Mouse (Mus musculus) kidney, adult 8-10 months (tissue): ENCODE measurements at regions not wholly inside any gene's neighbourhood (a gene's known extent, or its start where the extent isn't known, plus 50 kb on each side); places are given as distances from the start of the nearest gene placed in this dataset.

Experiments
- DNase-seq, 2 experiments: peaks; one replicate each; pipeline ENCODE4 v3.0.0; 2022

- no peak for DNase-seq
Measured at GRCm38 (mm10) chr3:57228400-57228799, 73.4 kb downstream of the Tm4sf1 start.

DNA sequence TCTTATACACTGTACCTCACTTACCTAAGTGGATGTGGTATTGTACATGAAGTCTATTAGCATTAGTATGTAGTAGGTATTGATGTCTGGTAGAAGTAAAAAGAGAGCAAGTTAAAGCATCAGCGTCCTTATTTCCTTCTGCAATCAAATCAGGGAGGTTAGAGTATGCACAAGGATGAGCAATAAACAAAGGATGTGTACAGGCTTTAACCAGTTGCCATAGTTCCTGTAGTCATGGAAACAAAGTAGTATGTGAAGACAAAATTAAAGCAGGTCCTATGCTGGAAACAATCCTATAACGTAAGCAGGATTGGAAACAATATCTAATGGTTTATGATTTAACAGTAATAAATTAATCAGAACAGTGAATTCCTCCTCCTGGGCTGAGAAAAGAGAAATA is 78.0 kb downstream of the Tm4sf1 start:
- no peak for DNase-seq

GRCm38 (mm10) chr3:57222318-57222914 is 79.4 kb downstream of the Tm4sf1 start:
- DNase-seq: no peak

- no peak for DNase-seq
Measured at GRCm38 (mm10) chr3:57218431-57218830, 83.4 kb downstream of the Tm4sf1 start.

GRCm38 (mm10) chr3:57204066-57204723 is 97.6 kb downstream of the Tm4sf1 start:
- DNase-seq: peak; percentile 26 to 36

DNA sequence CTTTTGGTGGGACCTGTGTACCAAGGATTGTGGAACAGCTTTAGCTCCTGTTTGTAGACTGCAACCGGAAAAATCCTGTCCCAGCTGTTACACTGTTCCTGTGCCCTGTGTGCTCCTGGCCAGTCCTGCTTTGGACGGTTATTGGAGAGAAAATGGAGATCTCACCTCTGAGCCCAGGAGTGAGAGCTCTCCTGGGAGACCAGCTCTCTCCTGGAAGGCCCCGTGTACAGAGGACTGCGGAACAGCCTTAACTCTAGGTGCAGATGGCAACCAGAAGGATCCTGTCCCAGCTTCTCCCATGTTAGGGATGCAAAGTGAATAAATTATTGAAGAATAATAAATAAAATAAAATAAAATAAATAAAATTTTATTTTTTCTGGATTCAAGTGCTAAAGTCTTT is 98.4 kb downstream of the Tm4sf1 start:
- DNase-seq: no peak

DNA sequence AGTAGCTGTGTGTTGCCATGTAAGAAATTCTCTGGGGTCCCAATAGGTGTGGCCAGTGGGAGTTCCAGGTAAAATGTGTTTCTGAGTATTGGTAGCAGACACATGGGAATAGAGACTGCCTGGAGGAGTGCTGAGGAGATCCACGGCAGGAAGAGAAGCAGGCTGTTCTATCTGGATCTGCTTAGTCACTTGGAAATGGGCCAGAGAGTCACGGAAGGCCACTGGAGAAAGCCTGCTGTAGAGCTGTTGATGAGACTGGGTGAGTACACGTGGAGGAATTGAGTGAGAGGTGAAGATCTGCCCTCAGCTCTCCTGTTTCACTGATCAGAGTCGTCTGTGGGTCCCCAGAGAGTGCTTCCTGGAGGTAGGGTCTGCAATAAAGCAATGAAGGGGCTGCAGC is 120.2 kb downstream of the Tm4sf1 start:
- no peak for DNase-seq

DNA sequence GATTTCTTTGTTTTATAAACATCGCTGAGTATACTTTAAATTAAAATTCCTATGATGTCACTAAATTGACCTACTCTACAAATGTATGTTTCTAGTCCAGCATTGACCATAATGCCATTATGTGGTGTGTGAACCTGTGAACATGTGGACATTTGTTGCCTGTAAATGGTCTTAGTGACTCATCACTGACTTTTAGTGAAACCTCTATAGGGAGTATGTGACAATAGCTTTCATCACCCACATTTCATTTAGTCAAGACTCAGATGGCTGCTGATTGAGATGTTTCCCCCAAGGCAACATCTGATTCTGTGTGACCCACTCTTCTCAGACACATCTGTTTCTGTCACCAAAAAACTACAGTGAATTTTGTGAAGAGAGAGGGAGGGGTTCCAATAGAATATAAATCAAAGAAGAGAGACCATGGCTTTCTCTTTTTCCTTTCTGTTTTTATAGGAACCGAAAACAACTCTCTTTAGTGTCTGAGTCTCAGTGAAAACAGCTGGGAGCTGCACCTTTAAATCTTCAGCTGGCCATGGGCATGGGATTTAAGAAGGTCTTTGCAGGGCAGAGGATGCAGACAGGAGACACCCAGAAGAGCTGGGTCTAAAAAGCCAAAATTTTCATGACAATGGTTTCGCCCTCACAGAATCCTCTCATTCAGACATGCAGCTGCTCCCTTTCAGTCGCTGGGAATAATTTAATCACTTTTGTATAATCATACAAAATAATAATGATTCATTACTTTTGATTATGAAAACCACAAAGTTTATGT is 148.4 kb downstream of the Tm4sf1 start:
- DNase-seq: no peak

GRCm38 (mm10) chr3:57149156-57149555 is 152.6 kb downstream of the Tm4sf1 start:
- DNase-seq: no peak

- DNase-seq: no peak
Measured at GRCm38 (mm10) chr3:57136847-57137246, 164.9 kb downstream of the Tm4sf1 start.

DNA sequence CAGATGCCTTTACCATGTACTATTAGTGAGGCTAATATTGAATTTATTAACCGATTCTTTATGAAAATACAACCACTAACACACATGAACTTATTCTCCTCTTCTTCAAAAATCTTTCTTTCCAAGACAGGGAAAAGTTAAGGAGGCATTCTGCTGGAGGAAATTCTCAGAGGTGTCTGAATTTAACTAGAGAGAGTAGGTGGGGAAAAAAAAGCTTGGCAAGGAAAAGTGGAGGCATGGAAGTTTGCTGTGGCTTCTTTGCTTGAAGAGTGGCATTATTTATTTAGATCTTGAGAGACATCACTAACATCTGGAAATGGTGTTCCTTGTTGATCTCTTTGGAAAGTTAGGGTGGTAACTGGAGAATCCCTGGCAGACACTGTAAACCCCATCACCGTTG is 173.2 kb downstream of the Tm4sf1 start:
- no peak for DNase-seq

DNA sequence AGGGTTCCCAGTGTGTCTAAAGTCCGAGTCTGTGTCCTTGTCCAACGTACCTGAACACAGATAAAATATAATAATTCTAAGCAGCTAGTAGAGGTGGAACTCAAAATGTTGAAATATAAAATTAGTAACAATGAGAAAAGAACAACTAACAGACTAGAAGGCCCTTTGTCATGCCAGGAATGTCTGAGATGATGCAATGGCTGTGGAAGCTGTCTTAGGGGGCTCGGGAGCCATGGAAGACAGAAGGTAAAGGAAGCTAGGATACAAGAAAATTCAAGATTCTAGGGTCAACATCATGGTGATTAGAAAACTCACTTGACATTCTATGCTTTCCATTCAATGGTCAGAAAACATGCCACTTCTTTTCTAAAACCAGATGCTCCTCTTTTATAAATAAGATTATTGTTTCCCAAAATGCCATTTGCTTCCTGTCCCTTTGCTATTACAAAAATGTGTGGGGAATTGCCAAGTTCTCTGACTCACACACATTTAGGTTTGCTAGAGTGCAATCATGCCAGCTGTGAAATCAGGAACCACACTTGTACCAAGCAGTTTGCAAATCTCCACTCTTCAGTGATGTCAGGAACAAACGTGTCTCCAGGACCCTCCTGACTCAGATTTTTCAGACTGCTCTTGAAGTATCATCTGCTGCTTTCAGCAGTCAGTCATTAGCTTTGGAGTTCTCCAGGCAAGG is 175.8 kb downstream of the Tm4sf1 start:
- no peak for DNase-seq

DNA sequence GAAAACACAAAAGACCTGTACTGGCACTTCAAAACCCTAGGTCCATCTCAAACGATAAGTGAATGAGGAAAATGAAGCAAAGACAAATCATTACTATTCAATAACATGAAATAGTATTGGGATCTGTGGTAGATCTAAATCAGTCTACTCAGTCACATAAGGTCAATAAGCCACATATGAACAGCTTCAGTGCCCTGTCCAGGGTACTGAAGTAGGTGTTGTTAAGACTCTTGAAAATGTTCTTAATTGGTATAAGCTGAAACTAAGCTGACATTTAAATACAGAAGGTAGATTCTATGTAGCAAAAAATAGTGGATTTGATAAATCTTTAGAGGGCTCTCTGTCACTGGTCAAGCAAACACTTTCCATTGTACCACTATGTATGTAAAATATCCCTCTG is 183.8 kb downstream of the Tm4sf1 start:
- no peak for DNase-seq

- DNase-seq: no peak
Measured at GRCm38 (mm10) chr3:57102254-57102653, 199.5 kb downstream of the Tm4sf1 start.

- DNase-seq: no peak
Measured at GRCm38 (mm10) chr3:57100515-57100914, 201.3 kb downstream of the Tm4sf1 start.

DNA sequence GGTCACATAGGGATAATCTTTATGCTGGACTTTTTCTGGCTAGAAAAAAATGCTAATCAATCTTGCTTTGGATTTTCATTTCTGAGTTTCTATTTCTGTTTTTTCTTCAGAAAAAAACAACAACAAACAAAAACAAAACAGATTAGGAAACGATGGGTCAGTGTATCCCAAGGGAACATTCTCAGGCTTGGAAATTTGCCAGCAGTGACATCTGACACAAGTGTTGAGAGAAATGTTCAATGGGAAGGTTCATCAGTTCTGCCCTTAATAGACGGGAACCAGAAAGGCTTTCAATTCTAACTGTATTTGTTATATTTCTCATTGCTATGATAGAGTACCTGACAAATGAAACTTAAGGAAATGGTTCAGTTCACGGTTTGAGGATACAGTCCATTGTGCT is 206.9 kb downstream of the Tm4sf1 start:
- DNase-seq: no peak

- DNase-seq: no peak
Measured at GRCm38 (mm10) chr3:57093201-57093940, 208.4 kb downstream of the Tm4sf1 start.

GRCm38 (mm10) chr3:57074516-57074915 is 227.3 kb downstream of the Tm4sf1 start:
- DNase-seq: no peak

DNA sequence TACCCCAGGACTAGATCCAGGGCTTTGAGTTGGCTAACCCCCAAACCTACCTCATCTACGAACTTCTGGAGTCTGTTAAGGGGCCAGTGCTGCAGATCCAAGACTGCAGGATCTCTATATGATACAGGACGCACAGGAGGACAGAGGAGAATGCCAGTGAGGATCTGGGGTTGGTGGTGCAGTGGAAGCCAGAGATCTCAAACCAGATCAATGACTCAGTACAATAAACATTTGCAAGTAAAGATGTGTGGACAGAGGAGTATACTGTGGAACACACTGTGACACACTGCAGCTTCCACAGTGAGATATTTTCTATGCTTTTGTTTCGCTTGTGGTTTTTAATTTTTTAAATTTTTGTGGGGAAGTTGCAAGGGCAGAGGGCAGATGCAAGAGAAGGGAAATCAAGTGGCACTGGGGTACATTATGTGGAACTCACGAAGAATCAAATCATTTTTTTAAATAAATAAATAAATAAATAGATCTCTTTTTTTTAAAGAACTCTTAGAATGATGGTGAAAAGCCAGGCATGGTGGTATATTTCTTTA is 227.8 kb downstream of the Tm4sf1 start:
- no peak for DNase-seq

DNA sequence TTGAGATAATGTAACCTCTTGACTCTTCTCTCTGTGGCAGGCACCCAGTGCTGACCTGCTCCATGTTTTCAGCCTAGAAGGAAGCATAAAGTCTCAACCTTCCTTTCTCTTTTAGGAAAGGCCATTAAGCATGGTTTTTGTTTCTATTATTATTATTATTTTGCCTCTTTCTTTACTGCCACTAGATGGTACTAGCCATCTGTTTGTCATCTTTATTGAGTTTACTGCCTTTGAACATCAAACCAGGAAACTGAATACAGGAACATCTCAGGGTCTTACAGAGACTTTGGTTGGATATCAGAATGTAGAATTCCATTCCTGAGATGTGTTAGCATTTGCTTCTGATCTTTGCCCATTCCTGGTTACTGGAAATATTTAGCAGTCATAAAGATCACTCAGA is 268.8 kb downstream of the Tm4sf1 start:
- DNase-seq: no peak

DNA sequence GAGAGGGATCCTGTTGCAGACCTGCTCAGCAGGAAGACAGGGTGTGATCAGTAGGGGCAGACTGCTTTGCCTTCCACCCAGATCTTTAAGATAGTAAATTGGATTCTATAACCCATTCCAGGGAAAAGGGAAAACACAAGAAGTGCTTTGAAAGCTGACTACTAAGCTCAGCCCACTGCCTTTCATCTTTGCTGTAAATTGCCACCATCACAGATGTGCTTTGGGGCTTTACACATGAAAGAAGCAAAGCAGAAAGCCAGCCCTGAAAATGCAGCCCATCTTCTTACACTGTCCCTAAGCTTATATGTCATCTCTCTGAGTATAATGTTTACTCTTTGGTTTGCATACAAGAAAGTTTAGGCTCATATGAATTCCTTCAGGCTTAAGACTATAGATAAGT is 283.6 kb downstream of the Tm4sf1 start:
- DNase-seq: no peak

GRCm38 (mm10) chr3:56981305-56981660 is 320.5 kb downstream of the Tm4sf1 start:
- DNase-seq: no peak
